Mouse (Mus musculus) hindbrain, postnatal 0 days (tissue): ENCODE measurements at regions not wholly inside any gene's neighbourhood (a gene's known extent, or its start where the extent isn't known, plus 50 kb on each side); places are given as distances from the start of the nearest gene placed in this dataset.

Source experiments
- ATAC-seq: fragments of 200-750 bp; cut with Nextera tagmentation; 2 replicates; pipeline ENCODE4 v1.8.0; 2017; ENCODE audit warnings: mild to moderate bottlenecking, moderate TSS enrichment, moderate library complexity
- DNase-seq: peaks from one replicate; pipeline ENCODE4 v3.0.0-alpha.2; 2015; ENCODE audit warnings: low spot score
- H3K27ac ChIP-seq: fragments of 300-500 bp; sonication (generic); 2 replicates; pipeline ENCODE4 v1.5.1; 2014; ENCODE audit warnings: mild to moderate bottlenecking
- H3K27me3 ChIP-seq: fragments of 300-500 bp; sonication (generic); 2 replicates; pipeline ENCODE4 v1.6.1; 2014; ENCODE audit warnings: low read length, mixed read lengths; ENCODE audit not compliant: insufficient read depth
- H3K36me3 ChIP-seq: fragments of 300-500 bp; sonication (generic); 2 replicates; pipeline ENCODE4 v1.6.1; 2014; ENCODE audit warnings: low read length, mixed read lengths; ENCODE audit not compliant: insufficient read depth
- H3K4me1 ChIP-seq: fragments of 300-500 bp; sonication (generic); 2 replicates; pipeline ENCODE4 v1.6.1; 2014; ENCODE audit warnings: antibody characterized with exemption, low read length, mixed read lengths; ENCODE audit not compliant: insufficient read depth
- H3K4me2 ChIP-seq: fragments of 300-500 bp; sonication (generic); 2 replicates; pipeline ENCODE4 v1.6.1; 2014; ENCODE audit warnings: low read depth, mild to moderate bottlenecking, low read length, moderate library complexity, mixed read lengths
- H3K4me3 ChIP-seq: fragments of 300-500 bp; sonication (generic); 2 replicates; pipeline ENCODE4 v1.5.1; 2014; ENCODE audit warnings: low read length
- H3K9ac ChIP-seq: fragments of 300-500 bp; sonication (generic); replicated peaks from 2 replicates; pipeline ENCODE4 v1.6.1; 2014; ENCODE audit warnings: mild to moderate bottlenecking, low read length, moderate library complexity, mixed read lengths
- H3K9me3 ChIP-seq: fragments of 300-500 bp; sonication (generic); 2 replicates; pipeline ENCODE4 v1.6.1; 2016; ENCODE audit warnings: low read length, mixed read lengths
- CTCF ChIP-seq: IDR thresholded peaks from 2 replicates; pipeline ENCODE4 v1.5.1; 2016; ENCODE audit warnings: antibody characterized with exemption, control low read depth, low read depth
- WGBS: fragments of 180-500 bp; shearing (Covaris S2); extraction: QIAGEN DNeasy Blood & Tissue Kit; methylation state at CpG from one replicate; pipeline ENCODE4 v1.1.7; 2014; 5-methylcytosine and 5-hydroxymethylcytosine counted together

- Histone ChIP-seq H3K9me3 (no peaks in the 10 kb centered on the region), H3K4me3 (no peak overlapping the region), H3K4me2 (no peak overlapping the region), H3K36me3 (no peaks in the 10 kb centered on the region), H3K9ac (no peak overlapping the region), H3K4me1 (no peaks in the 10 kb centered on the region), H3K27ac (no peak overlapping the region), H3K27me3 (no peaks in the 10 kb centered on the region)
- no peak for TF ChIP-seq CTCF
- DNase-seq (no peak), ATAC-seq (no peak)
- 80% methylated on average over 12 of the region's 16 CpGs for WGBS
Observed at GRCm38 (mm10) chr3:54103098-54103497, 52.7 kb upstream of the Trpc4 start.

GRCm38 (mm10) chr3:54083634-54084033, 72.2 kb upstream of the Trpc4 start:
- H3K9me3 ChIP-seq: no peaks in the 10 kb centered on the region
- no peak overlapping the region for H3K4me3 ChIP-seq
- ATAC-seq (0 out of 2 replicates have a peak, but pooled peaks have one; percentile 24), DNase-seq (no peak)
- H3K4me2 ChIP-seq: no peak overlapping the region
- TF ChIP-seq CTCF: no peak
- no peaks in the 10 kb centered on the region for H3K4me1 ChIP-seq
- no peaks in the 10 kb centered on the region for H3K27me3 ChIP-seq
- H3K27ac ChIP-seq: no peak overlapping the region
- H3K36me3 ChIP-seq: no peaks in the 10 kb centered on the region
- WGBS: 45% methylated on average over 6 of the region's 6 CpGs
- no peak overlapping the region for H3K9ac ChIP-seq

- TF ChIP-seq CTCF: no peak
- DNase-seq (no peak), ATAC-seq (no peak)
- Histone ChIP-seq H3K27ac (no peak overlapping the region), H3K9me3 (no peaks in the 10 kb centered on the region), H3K4me2 (no peak overlapping the region), H3K4me1 (no peaks in the 10 kb centered on the region), H3K36me3 (no peaks in the 10 kb centered on the region), H3K9ac (no peak overlapping the region), H3K27me3 (no peaks in the 10 kb centered on the region), H3K4me3 (no peak overlapping the region)
- 83% methylated on average over 5 of the region's 5 CpGs for WGBS
Observed at GRCm38 (mm10) chr3:54076461-54076860, 79.4 kb upstream of the Trpc4 start.

DNA sequence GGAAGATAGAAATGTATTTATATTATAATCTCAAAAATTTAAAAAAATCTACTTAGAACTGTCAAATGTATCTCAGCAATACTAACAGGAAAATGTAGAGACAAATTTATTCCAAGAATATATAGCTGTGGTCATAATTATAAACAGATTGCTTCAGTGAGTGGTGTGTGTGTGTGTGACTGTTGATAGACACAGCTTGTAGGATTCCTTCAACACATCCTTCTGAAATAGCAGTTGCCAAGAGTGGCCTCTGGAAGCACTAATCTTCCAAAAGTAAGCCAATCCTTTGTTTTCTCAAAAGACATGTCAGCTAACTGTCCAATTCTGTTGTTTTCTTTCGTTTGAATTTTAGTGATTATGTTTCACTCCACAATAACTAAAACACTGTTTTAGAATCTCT, 95.2 kb upstream of the Trpc4 start:
- Histone ChIP-seq H3K36me3 (no peaks in the 10 kb centered on the region), H3K27ac (no peak overlapping the region), H3K4me3 (no peak overlapping the region), H3K9me3 (no peaks in the 10 kb centered on the region), H3K4me2 (no peak overlapping the region), H3K27me3 (no peaks in the 10 kb centered on the region), H3K4me1 (no peaks in the 10 kb centered on the region), H3K9ac (no peak overlapping the region)
- DNase-seq (no peak), ATAC-seq (no peak)
- no peak for TF ChIP-seq CTCF
- WGBS: 74% methylated on average over 1 of the region's 1 CpGs

- H3K9ac ChIP-seq: no peak overlapping the region
- H3K4me1 ChIP-seq: peaks cover 2% of the 10 kb centered on the region; the same call in 1 of the 2 replicates
- TF ChIP-seq CTCF: no peak
- H3K27ac ChIP-seq: no peak overlapping the region
- H3K27me3 ChIP-seq: no peaks in the 10 kb centered on the region
- H3K9me3 ChIP-seq: no peaks in the 10 kb centered on the region
- H3K36me3 ChIP-seq: no peaks in the 10 kb centered on the region
- H3K4me3 ChIP-seq: no peak overlapping the region
- no peak overlapping the region for H3K4me2 ChIP-seq
- ATAC-seq (no peak), DNase-seq (no peak)
- 75% methylated on average over 7 of the region's 7 CpGs for WGBS
Observed at GRCm38 (mm10) chr3:54054376-54054775, 101.5 kb upstream of the Trpc4 start.

DNA sequence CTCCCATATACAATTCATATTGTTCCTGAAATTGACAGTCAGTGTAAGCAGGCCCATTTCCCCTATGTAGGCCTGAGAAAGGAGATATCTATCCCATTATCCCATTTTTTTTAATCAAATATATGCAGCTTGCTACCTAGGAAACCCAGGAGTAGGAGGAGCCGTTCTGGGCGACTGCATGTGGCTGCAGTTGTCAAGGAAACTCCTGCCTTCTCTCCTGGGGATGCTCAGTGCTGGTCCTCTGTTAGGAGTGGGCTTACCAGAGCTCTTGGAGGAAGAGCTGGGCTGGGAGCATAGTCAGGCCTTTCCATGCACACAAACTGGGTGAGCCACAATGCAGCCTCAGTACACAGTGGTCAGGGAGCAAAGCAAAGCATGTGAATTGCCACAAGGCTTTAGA, 106.5 kb upstream of the Trpc4 start:
- Histone ChIP-seq H3K27ac (no peak overlapping the region), H3K4me2 (no peak overlapping the region), H3K27me3 (no peaks in the 10 kb centered on the region), H3K9me3 (no peaks in the 10 kb centered on the region), H3K4me1 (peaks cover 5% of the 10 kb centered on the region; the same call in 1 of the 2 replicates), H3K4me3 (no peak overlapping the region), H3K36me3 (no peaks in the 10 kb centered on the region), H3K9ac (no peak overlapping the region)
- no peak for TF ChIP-seq CTCF
- WGBS: 12% methylated on average over 2 of the region's 2 CpGs
- peak; percentile 63 for DNase-seq
- peak; percentile 27; the same call in 1 of the 2 replicates for ATAC-seq

DNA sequence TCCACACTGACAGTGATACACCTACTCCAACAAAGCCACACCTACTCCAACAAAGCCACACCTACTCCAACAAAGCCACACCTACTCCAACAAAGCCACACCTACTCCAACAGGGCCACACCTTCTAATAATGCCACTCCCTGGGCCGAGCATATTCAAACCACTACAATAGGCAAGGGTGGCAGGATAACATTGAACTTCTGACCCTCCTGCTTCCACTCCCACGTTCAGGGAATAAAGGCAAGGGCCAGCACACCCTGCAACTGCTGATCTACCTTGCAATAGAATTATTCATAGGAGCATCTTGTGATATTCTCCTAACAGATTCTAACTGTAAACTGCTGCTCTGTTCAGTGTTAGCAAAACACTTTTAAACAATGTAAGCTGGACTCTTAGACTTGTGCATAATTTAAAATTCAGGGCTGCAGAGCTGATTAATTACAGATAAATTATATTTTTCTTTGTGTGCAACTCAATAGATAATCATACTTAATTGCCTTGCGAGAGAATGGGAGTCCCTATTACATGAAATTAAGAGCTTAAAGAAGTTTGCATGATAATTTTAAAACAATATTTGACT, 107.7 kb upstream of the Trpc4 start:
- Histone ChIP-seq H3K36me3 (no peaks in the 10 kb centered on the region), H3K9ac (no peak overlapping the region), H3K9me3 (no peaks in the 10 kb centered on the region), H3K4me1 (peaks cover 5% of the 10 kb centered on the region; the same call in 1 of the 2 replicates), H3K27ac (no peak overlapping the region), H3K4me3 (no peak overlapping the region), H3K4me2 (no peak overlapping the region), H3K27me3 (no peaks in the 10 kb centered on the region)
- DNase-seq (no peak), ATAC-seq (no peak)
- TF ChIP-seq CTCF: no peak
- 61% methylated on average over 3 of the region's 3 CpGs for WGBS
